Mouse (Mus musculus) midbrain, embryonic 16.5 days (tissue): Measurements from ENCODE around the gene Dyrk3. TPM values are rescaled to one million over a fixed set of nuclear protein-coding genes. Genes with fewer than 3 reads are reported as not detected.
A peak's percentile ranks its signal among the peaks of the same experiment; 100 is the strongest.

Source experiments
- ATAC-seq: fragments of 200-750 bp; cut with Nextera tagmentation; 2 replicates; pipeline ENCODE4 v1.8.0; 2017; ENCODE audit warnings: moderate TSS enrichment
- H3K27ac ChIP-seq: fragments of 300-500 bp; sonication (generic); 2 replicates; pipeline ENCODE4 v1.5.1; 2014; ENCODE audit warnings: mild to moderate bottlenecking, low read length, mixed read lengths
- H3K27me3 ChIP-seq: fragments of 300-500 bp; sonication (generic); 2 replicates; pipeline ENCODE4 v1.6.1; 2014; ENCODE audit warnings: low read depth, low read length, mixed read lengths; ENCODE audit not compliant: control insufficient read depth, insufficient read depth
- H3K36me3 ChIP-seq: fragments of 300-500 bp; sonication (generic); 2 replicates; pipeline ENCODE4 v1.6.1; 2014; ENCODE audit warnings: mild to moderate bottlenecking, low read length, moderate library complexity, mixed read lengths; ENCODE audit not compliant: control insufficient read depth, insufficient read depth
- H3K4me1 ChIP-seq: fragments of 300-500 bp; sonication (generic); 2 replicates; pipeline ENCODE4 v1.6.1; 2014; ENCODE audit warnings: mild to moderate bottlenecking, low read length, mixed read lengths; ENCODE audit not compliant: control insufficient read depth, insufficient read depth
- H3K4me2 ChIP-seq: fragments of 300-500 bp; sonication (generic); 2 replicates; pipeline ENCODE4 v1.6.1; 2014; ENCODE audit warnings: mild to moderate bottlenecking, low read length, mixed read lengths
- H3K4me3 ChIP-seq: fragments of 300-500 bp; sonication (generic); 2 replicates; pipeline ENCODE4 v1.5.1; 2014; ENCODE audit warnings: low read depth, mild to moderate bottlenecking, low read length, moderate library complexity, mixed read lengths
- H3K9ac ChIP-seq: fragments of 300-500 bp; sonication (generic); 2 replicates; pipeline ENCODE4 v1.6.1; 2014; ENCODE audit warnings: low read depth, low read length, mixed read lengths
- H3K9me3 ChIP-seq: fragments of 300-500 bp; sonication (generic); replicated peaks from 2 replicates; pipeline ENCODE4 v1.6.1; 2014; ENCODE audit warnings: mild to moderate bottlenecking, low read length, mixed read lengths; ENCODE audit not compliant: control insufficient read depth, poor library complexity, severe bottlenecking
- WGBS: fragments of 180-500 bp; shearing (Covaris S2); extraction: QIAGEN DNeasy Blood & Tissue Kit; methylation state at CpG from one replicate; pipeline ENCODE4 v1.1.7; 2014; 5-methylcytosine and 5-hydroxymethylcytosine counted together
- polyA plus RNA-seq: library from polyadenylated mRNA; unstranded; fragments of >200 nt; fragmentation: Nextera tagmentation; extraction: Ambion mirVana; gene quantifications from 2 replicates; pipeline ENCODE4 v1.2.1, GENCODE M21; 2015

Gene Dyrk3
- polyA plus RNA-seq, 1 experiment from 2014 or later = 14.1 TPM

DNA sequence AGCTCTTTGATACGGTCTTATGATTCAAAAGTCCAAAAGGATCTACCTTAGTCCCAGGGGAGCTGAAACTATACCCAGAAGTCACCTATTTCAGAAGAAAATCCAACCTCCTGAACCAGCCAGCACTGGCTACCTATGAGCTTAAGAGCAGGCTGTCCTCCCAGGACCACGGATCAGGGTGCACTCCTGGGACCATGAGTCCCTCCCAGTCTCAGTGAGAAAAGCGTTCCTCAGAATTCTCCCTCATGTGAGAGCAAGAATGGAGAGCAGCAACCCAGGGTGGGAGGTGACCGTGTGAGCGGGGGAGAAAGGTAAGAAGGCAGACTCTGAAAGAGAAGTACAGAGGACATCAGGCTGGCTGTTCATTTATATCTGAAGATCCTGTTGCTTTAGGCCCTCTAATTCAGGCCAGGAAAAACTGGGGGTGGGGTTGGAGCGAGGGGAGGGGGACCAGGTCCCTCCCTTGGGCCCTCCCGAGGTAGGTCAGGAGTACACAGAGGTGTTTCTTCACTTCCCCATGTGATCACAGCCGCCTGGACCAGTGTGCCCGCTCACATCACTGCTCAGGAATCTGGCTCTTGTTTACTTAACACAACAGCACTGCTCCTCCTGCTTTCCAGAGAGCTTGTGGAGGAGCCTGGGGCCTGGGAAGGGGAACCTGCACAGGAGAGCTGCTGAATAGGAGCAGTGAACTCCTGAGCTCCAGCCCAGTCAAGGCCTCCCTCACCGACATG lies 30.4 kb downstream of the Dyrk3 start:
- ATAC-seq = no peak
- 67% methylated on average over 10 of the region's 10 CpGs for whole genome bisulfite sequencing
- no peaks in the 10 kb centered on the region for H3K4me1 ChIP-seq
- H3K27me3 ChIP-seq = no peaks in the 10 kb centered on the region
- no peak overlapping the region for H3K9ac ChIP-seq
- H3K27ac ChIP-seq = no peak overlapping the region
- H3K36me3 ChIP-seq = no peaks in the 10 kb centered on the region
- H3K4me3 ChIP-seq = no peak overlapping the region
- H3K9me3 ChIP-seq = no peaks in the 10 kb centered on the region
- H3K4me2 ChIP-seq = no peak overlapping the region

DNA sequence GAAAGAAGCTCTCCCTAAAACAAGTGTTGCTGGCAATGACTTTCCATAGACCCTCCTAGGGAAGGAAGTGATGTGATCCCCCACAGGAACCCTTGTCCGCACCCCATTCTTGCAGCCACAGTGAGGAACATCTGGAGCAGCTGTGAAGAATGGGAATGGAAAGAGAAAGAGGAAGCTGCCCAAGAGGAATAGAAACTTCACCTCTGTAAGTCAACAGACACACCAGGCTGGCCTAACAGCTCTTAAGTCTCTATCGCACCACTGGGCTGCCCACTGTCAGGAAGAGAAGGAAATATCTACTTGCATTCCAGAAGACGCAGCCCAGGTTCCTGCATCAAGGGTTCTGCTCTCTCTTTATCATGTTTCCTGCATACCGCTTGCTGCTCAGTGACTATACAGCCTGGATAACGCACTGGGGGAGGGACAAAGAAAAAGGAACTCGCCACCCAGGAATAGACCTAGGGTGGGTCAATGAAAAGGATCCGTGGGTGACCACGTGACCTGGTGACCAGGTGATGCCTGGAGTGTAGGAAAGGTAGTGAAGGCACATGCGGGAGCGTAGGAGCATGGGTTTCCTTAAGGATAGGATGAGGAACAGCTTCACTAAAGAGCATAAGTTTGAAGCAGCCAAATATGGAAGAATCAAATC lies 34.2 kb downstream of the Dyrk3 start:
- Histone ChIP-seq H3K4me2 (no peak overlapping the region), H3K4me1 (no peaks in the 10 kb centered on the region), H3K9me3 (no peaks in the 10 kb centered on the region), H3K27ac (no peak overlapping the region), H3K9ac (no peak overlapping the region), H3K4me3 (no peak overlapping the region), H3K27me3 (no peaks in the 10 kb centered on the region), H3K36me3 (no peaks in the 10 kb centered on the region)
- 84% methylated on average over 10 of the region's 10 CpGs for WGBS
- no peak for ATAC-seq

DNA sequence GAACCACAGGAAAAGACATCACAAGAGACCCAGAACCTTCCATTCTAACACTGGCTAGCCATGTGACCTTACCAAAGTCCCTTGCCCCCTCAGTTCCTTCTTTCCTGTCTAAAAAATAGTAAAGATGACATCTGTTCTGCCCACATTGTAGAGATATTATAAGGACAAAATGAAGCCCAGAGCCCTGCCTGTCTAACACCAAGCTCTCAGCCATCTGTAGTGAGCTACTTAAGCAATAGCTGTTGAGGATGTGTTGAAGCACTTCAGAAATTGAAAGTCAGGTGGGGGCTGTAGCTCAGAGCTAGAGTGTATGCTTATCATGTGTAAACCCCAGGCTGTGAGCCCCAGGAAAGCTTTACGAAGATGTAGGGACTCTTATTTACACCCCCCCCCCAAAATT lies 37.3 kb downstream of the Dyrk3 start:
- Histone ChIP-seq H3K36me3 (no peaks in the 10 kb centered on the region), H3K27ac (no peak overlapping the region), H3K4me1 (peaks cover 8% of the 10 kb centered on the region), H3K9ac (no peak overlapping the region), H3K27me3 (no peaks in the 10 kb centered on the region), H3K4me2 (no peak overlapping the region), H3K4me3 (no peak overlapping the region), H3K9me3 (no peaks in the 10 kb centered on the region)
- WGBS = 85% methylated on average over 1 of the region's 1 CpGs
- ATAC-seq = no peak

DNA sequence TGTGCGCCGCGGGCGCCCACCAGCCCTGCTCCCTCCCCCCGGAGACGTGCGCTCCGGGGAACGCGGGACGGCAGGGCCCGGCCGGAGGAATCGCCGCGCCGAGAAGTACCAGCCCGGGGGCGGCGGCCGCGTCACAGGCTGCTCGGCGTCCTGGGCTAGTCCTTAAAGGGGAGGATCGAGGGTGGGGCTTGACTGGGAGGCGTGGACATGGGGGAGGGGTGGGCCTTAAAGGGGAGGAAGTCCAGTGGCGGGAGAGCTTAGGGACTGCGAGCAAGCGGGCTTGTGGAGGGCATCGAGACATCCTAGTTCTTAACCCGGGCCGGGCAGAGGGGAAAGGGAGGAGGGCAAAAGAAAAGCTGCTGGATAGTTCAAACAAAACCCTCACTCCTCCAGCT lies 40.4 kb downstream of the Dyrk3 start, which contains the start of gene Mapkapk2:
TSS of gene Mapkapk2 (minus strand) at position 127 of the 395 bp plus-strand sequence.
- peak within 1 kb of the TSS; percentile 75 for H3K27ac ChIP-seq
- peak; percentile 96 for ATAC-seq
- WGBS = under 1% methylated on average over 27 of the region's 32 CpGs

DNA sequence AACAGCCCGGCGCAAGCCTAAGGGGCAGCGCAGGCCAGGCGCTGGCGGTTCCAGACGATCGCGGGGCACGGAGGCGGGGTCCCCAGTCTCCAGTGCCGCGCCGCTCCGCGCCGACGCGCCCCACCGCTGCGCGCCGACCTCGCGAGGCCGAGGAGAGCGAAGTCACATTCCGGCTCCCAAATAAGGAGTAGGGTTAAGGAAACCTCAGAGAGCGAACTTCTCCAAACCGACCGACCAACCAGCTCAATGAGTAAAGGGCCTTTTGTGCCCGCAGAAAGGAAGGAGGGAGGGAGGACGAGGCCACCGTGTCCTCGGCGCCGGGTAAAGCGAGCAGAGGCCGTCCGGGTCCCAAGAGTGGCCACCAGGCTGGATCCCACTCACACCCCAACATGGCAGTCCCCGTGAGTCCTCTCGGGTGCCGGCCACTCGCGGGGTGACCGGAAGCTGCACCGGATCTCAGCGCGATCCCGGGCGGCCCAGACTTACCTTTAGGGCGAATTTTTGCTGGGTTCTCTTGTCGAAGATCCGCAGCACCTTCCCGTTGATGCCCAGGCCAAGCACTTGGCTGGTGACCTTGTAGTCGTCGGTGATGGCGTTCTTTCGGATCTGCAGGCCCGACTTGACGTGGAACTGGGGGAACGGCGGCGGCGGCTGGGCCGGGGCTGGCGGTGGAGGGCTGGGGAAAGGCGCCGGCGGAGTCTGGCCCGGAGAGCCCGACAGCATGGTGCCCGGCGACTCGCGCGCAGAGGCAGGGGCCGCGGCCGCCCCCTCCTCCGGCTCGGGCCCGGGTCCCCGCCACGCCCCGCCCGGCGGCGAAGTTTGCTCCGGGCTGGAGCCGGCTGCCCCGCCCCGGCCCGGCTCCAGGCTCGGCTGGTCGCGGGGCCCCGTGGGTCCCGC lies 41.1 kb downstream of the Dyrk3 start:
- Histone ChIP-seq H3K27me3 (no peaks in the 10 kb centered on the region), H3K4me2 (peak overlapping the region; percentile 87), H3K4me3 (peak overlapping the region; percentile 93), H3K4me1 (peaks cover 27% of the 10 kb centered on the region), H3K9me3 (no peaks in the 10 kb centered on the region), H3K27ac (peak overlapping the region; percentile 75), H3K9ac (peak overlapping the region; percentile 85), H3K36me3 (no peaks in the 10 kb centered on the region)
- WGBS = under 1% methylated on average over 97 of the region's 98 CpGs
- ATAC-seq = peak; percentile 68

More for the DNA sequence above, 40.4 kb downstream of the Dyrk3 start, which contains the start of gene Mapkapk2:
- Histone ChIP-seq H3K4me1 (peaks cover 27% of the 10 kb centered on the region), H3K36me3 (no peaks in the 10 kb centered on the region), H3K4me3 (peak within 1 kb of the TSS; percentile 93), H3K9me3 (no peaks in the 10 kb centered on the region), H3K27me3 (no peaks in the 10 kb centered on the region), H3K9ac (peak within 1 kb of the TSS; percentile 85), H3K4me2 (peak within 1 kb of the TSS; percentile 87)

DNA sequence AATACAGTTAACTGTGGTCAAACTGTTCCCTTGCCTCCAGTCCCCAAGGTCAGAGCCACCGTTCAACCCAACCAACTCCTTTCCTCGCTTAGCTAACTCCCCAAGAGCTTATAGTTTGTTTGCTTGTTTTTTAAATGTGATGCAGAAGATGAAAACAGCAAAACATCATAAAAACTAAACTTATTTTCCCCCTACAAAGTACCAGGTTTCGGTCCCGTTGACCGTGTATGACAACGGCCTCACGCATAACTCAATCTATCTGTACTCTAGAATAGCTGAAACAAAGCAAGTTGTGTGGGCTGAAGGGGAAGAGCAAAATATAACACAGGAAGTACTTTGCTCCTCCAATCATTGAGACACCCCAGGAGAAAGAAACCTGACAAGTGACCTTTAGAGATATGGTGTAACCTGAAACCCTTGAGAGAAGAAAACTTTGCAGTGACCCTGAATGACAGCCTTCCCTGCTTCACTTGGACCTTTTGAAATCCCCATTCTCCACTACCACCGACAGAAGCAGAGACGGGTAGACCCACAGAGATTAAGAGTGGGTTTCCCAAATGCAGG lies 41.9 kb downstream of the Dyrk3 start:
- H3K4me3 ChIP-seq = peak overlapping the region; percentile 93
- no peaks in the 10 kb centered on the region for H3K27me3 ChIP-seq
- H3K4me1 ChIP-seq = peaks cover 27% of the 10 kb centered on the region
- peak overlapping the region; percentile 85 for H3K9ac ChIP-seq
- WGBS = 17% methylated on average over 9 of the region's 9 CpGs
- H3K36me3 ChIP-seq = no peaks in the 10 kb centered on the region
- peak overlapping the region; percentile 87 for H3K4me2 ChIP-seq
- peak overlapping the region; percentile 75 for H3K27ac ChIP-seq
- H3K9me3 ChIP-seq = no peaks in the 10 kb centered on the region
- ATAC-seq = no peak

DNA sequence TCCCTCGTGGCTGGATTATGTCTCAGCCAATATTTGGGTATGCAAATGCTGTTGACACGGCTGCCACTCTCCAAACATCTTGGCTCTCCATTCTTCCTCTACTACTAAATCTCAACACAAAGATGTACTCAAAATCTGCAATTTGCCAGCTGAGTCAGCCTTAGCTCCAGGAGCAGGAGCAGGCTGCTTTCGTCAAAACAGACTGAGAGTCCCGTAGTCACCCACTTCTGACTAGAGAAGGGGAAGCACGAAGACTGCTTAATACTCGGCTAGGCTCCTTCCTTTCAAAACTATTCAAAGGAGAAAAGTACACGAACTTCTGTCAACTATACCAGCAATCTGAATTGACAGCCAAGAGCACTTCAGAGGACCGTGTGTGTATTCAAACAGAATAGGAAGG lies 42.6 kb downstream of the Dyrk3 start:
- H3K36me3 ChIP-seq = no peaks in the 10 kb centered on the region
- H3K27ac ChIP-seq = no peak overlapping the region
- no peaks in the 10 kb centered on the region for H3K9me3 ChIP-seq
- no peaks in the 10 kb centered on the region for H3K27me3 ChIP-seq
- H3K4me3 ChIP-seq = peak overlapping the region; percentile 93; the same call in 1 of the 2 replicates
- H3K9ac ChIP-seq = peak overlapping the region; percentile 85; the same call in 1 of the 2 replicates
- H3K4me2 ChIP-seq = peak overlapping the region; percentile 87
- 4% methylated on average over 8 of the region's 8 CpGs for WGBS
- peaks cover 33% of the 10 kb centered on the region for H3K4me1 ChIP-seq
- no peak for ATAC-seq

DNA sequence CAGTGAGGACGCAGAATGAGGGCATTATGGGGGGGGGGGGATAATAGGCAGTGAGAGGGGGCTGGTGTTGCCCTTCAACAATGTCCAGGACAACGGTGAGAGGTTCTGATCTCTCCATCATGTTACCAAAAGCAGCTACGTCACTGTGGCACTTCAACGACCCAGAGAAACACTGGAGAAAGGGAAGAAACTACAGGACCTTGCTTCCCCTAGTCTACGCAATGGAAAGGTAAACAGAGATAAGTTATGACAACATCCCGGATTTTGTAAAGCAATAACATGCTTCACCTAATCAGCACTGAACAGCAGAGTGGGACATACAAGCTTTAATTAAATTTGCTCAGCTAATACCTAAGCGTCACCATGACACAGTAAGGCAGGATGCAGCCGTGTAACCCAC lies 44.3 kb downstream of the Dyrk3 start:
- Histone ChIP-seq H3K27me3 (no peaks in the 10 kb centered on the region), H3K27ac (no peak overlapping the region), H3K9me3 (no peaks in the 10 kb centered on the region), H3K9ac (no peak overlapping the region), H3K4me2 (no peak overlapping the region), H3K4me1 (peaks cover 39% of the 10 kb centered on the region), H3K4me3 (no peak overlapping the region), H3K36me3 (no peaks in the 10 kb centered on the region)
- WGBS = 82% methylated on average over 8 of the region's 8 CpGs
- no peak for ATAC-seq
